Mouse (Mus musculus) kidney, postnatal 0 days (tissue): ENCODE results near the gene Rps9. TPM values are rescaled to one million over a fixed set of nuclear protein-coding genes. Genes with fewer than 3 reads are reported as not detected.
A peak's percentile ranks its signal among the peaks of the same experiment; 100 is the strongest.

ENCODE experiments used
- ATAC-seq: fragments of 200-750 bp; cut with Nextera tagmentation; replicated peaks from 2 replicates; pipeline ENCODE4 v1.8.0; 2017; ENCODE audit warnings: low read depth, moderate number of reproducible peaks, moderate TSS enrichment, moderate library complexity; ENCODE audit not compliant: low FRiP score
- DNase-seq: peaks from one replicate; pipeline ENCODE4 v3.0.0-alpha.2; 2016; ENCODE audit warnings: low spot score
- H3K27ac ChIP-seq: fragments of 300-500 bp; sonication (generic); 2 replicates; pipeline ENCODE4 v1.5.1; 2014; ENCODE audit warnings: mild to moderate bottlenecking
- H3K27me3 ChIP-seq: fragments of 300-500 bp; sonication (generic); 2 replicates; pipeline ENCODE4 v1.6.1; 2014; ENCODE audit warnings: low read length, mixed read lengths; ENCODE audit not compliant: insufficient read depth
- H3K36me3 ChIP-seq: fragments of 300-500 bp; sonication (generic); 2 replicates; pipeline ENCODE4 v1.6.1; 2014; ENCODE audit warnings: low read length, mixed read lengths; ENCODE audit not compliant: insufficient read depth
- H3K4me1 ChIP-seq: fragments of 300-500 bp; sonication (generic); replicated peaks from 2 replicates; pipeline ENCODE4 v1.6.1; 2014; ENCODE audit warnings: antibody characterized with exemption, low read length, mixed read lengths; ENCODE audit not compliant: insufficient read depth
- H3K4me2 ChIP-seq: fragments of 300-500 bp; sonication (generic); 2 replicates; pipeline ENCODE4 v1.6.1; 2014; ENCODE audit warnings: mild to moderate bottlenecking, low read length, moderate library complexity, mixed read lengths
- H3K4me3 ChIP-seq: fragments of 300-500 bp; sonication (generic); replicated peaks from 2 replicates; pipeline ENCODE4 v1.5.1; 2014; ENCODE audit warnings: low read depth, low read length
- H3K9ac ChIP-seq: fragments of 300-500 bp; sonication (generic); 2 replicates; pipeline ENCODE4 v1.6.1; 2014; ENCODE audit warnings: low read depth, low read length
- H3K9me3 ChIP-seq: fragments of 300-500 bp; sonication (generic); replicated peaks from 2 replicates; pipeline ENCODE4 v1.6.1; 2016; ENCODE audit warnings: low read length, inconsistent platforms, mixed read lengths
- CTCF ChIP-seq: IDR thresholded peaks from 2 replicates; pipeline ENCODE4 v1.5.1; 2016; ENCODE audit warnings: antibody characterized with exemption, low read depth, mild to moderate bottlenecking, moderate library complexity
- whole genome bisulfite sequencing: fragments of 180-500 bp; shearing (Covaris S2); extraction: QIAGEN DNeasy Blood & Tissue Kit; methylation state at CpG from one replicate; pipeline ENCODE4 v1.1.7; 2014; 5-methylcytosine and 5-hydroxymethylcytosine counted together
- polyA plus RNA-seq: library from polyadenylated mRNA; unstranded; fragments of >200 nt; fragmentation: Nextera tagmentation; extraction: Ambion mirVana; gene quantifications from 2 replicates; pipeline ENCODE4 v1.2.1, GENCODE M21; 2015

Gene Rps9
- polyA plus RNA-seq, 1 experiment from 2014 or later, result 1,624 TPM

- Histone ChIP-seq H3K27me3 (no peaks in the 10 kb centered on the region), H3K36me3 (peaks cover 27% of the 10 kb centered on the region; the same call in 1 of the 2 replicates), H3K4me3 (no peak overlapping the region), H3K4me2 (no peak overlapping the region), H3K9me3 (no peaks in the 10 kb centered on the region), H3K27ac (no peak overlapping the region), H3K9ac (no peak overlapping the region), H3K4me1 (no peaks in the 10 kb centered on the region)
- WGBS, result 91% methylated on average over 8 of the region's 8 CpGs
- ATAC-seq (no peak), DNase-seq (no peak)
- no peak for TF ChIP-seq CTCF
Measured at GRCm38 (mm10) chr7:3684698-3685097, 19.1 kb upstream of the Rps9 start.

GRCm38 (mm10) chr7:3685400-3686187 lies 18.2 kb upstream of the Rps9 start:
- no peaks in the 10 kb centered on the region for H3K9me3 ChIP-seq
- H3K36me3 ChIP-seq, result peaks cover 24% of the 10 kb centered on the region; the same call in 1 of the 2 replicates
- no peaks in the 10 kb centered on the region for H3K27me3 ChIP-seq
- DNase-seq (no peak), ATAC-seq (no peak)
- H3K27ac ChIP-seq, result no peak overlapping the region
- no peak for TF ChIP-seq CTCF
- H3K4me2 ChIP-seq, result no peak overlapping the region
- no peak overlapping the region for H3K9ac ChIP-seq
- no peaks in the 10 kb centered on the region for H3K4me1 ChIP-seq
- no peak overlapping the region for H3K4me3 ChIP-seq
- 89% methylated on average over 31 of the region's 31 CpGs for WGBS

DNA sequence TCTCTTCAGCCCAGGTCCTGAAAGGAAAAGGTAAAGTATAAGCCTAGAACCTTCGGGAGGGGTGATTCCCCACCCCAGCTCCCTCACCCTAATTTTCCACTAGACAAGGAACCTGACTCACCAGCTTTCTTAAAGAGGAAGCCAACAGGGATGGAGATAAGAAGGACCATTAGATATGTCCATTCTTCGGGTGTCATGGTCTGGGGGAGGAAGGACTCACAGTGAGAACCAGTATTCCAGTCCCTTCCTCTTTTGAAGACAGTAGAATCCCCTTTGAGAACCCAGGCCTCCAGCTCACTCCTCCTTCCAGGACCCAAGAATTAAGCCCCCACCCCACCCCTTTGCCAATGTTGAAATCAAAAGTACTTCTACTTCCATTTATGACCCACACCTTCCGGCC lies 11.9 kb upstream of the Rps9 start:
- Histone ChIP-seq H3K4me1 (peaks cover 17% of the 10 kb centered on the region), H3K27me3 (no peaks in the 10 kb centered on the region), H3K27ac (peak overlapping the region; percentile 95; the same call in 1 of the 2 replicates), H3K36me3 (0 out of 2 replicates have a peak, but pooled peaks cover 12% of the 10 kb centered on the region), H3K9ac (peak overlapping the region; percentile 89), H3K4me3 (peak overlapping the region; percentile 81), H3K4me2 (peak overlapping the region; percentile 94), H3K9me3 (no peaks in the 10 kb centered on the region)
- no peak for TF ChIP-seq CTCF
- no peak for ATAC-seq
- 32% methylated on average over 3 of the region's 3 CpGs for WGBS
- no peak for DNase-seq

DNA sequence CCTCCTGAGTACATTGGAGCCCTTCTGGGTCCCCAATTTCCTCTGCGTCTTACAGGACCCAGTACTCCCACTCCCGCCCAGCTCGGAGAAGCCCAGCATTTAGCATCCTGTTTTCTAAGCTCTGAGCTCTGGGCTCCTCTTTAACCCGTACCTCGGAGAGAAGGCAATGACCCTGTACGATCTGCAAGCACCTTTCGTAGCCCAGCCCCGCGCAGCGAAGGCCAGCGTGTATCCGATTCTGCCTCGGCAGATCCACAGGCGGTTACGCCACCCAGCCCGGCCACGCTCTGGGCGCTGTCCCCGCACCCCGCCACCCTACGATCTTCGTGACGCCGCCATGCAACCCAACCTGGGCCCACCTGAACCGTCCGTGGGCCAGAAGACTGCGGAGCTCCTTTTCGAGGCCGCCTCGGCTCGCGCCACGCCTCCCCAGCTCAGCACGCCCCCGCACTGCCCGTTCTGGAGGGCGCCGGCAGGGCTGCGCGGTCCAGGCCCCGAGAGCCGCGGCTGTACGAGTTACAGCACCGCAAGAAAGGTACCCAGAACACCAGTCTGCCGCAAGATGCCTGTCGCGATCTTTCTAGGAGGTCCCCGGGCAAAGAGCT lies 11.3 kb upstream of the Rps9 start, which contains the start of gene Tsen34:
Tsen34 (plus strand) TSS at position 482 of the 605 bp plus-strand sequence.
- H3K27ac ChIP-seq, result peak within 1 kb of the TSS; percentile 95
- no peak for ATAC-seq
- 0 out of 2 replicates have a peak, but pooled peaks cover 8% of the 10 kb centered on the region for H3K36me3 ChIP-seq
- H3K4me1 ChIP-seq, result peaks cover 17% of the 10 kb centered on the region
- H3K9me3 ChIP-seq, result no peaks in the 10 kb centered on the region
- H3K9ac ChIP-seq, result peak within 1 kb of the TSS; percentile 89
- H3K27me3 ChIP-seq, result no peaks in the 10 kb centered on the region
- DNase-seq, result no peak
- H3K4me3 ChIP-seq, result peak within 1 kb of the TSS; percentile 81
- peak within 1 kb of the TSS; percentile 94 for H3K4me2 ChIP-seq
- TF ChIP-seq CTCF, result no peak
- WGBS, result under 1% methylated on average over 48 of the region's 49 CpGs

GRCm38 (mm10) chr7:3692987-3693808 lies 10.6 kb upstream of the Rps9 start, which contains the start of gene Mboat7:
Mboat7 (minus strand) TSS chr7:3693523.
- DNase-seq (peak; percentile 99), ATAC-seq (peak; percentile 91)
- no peak for TF ChIP-seq CTCF
- peak within 1 kb of the TSS; percentile 81 for H3K4me3 ChIP-seq
- H3K9me3 ChIP-seq, result no peaks in the 10 kb centered on the region
- H3K9ac ChIP-seq, result peak within 1 kb of the TSS; percentile 89
- peak within 1 kb of the TSS; percentile 95 for H3K27ac ChIP-seq
- peaks cover 17% of the 10 kb centered on the region for H3K4me1 ChIP-seq
- H3K4me2 ChIP-seq, result peak within 1 kb of the TSS; percentile 94
- WGBS, result under 1% methylated on average over 55 of the region's 55 CpGs
- peaks cover 11% of the 10 kb centered on the region for H3K36me3 ChIP-seq
- no peaks in the 10 kb centered on the region for H3K27me3 ChIP-seq

- no peak for ATAC-seq
- Histone ChIP-seq H3K27ac (peak overlapping the region; percentile 95), H3K9me3 (no peaks in the 10 kb centered on the region), H3K9ac (peak overlapping the region; percentile 89), H3K4me1 (peaks cover 17% of the 10 kb centered on the region), H3K4me3 (peak overlapping the region; percentile 81), H3K36me3 (peaks cover 15% of the 10 kb centered on the region), H3K27me3 (no peaks in the 10 kb centered on the region), H3K4me2 (peak overlapping the region; percentile 94)
- no peak for DNase-seq
- no peak for TF ChIP-seq CTCF
- WGBS, result under 1% methylated on average over 18 of the region's 18 CpGs
Measured at GRCm38 (mm10) chr7:3693809-3694075, 10.1 kb upstream of the Rps9 start.
